Mouse (Mus musculus) adrenal gland, postnatal 4 days (tissue): Measurements from ENCODE around the gene Mfrp. TPM values are rescaled to one million over a fixed set of nuclear protein-coding genes. Genes with fewer than 3 reads are reported as not detected.

Source experiments
- DNase-seq, 2 experiments: peaks; one replicate each; pipeline ENCODE4 v3.0.0; 2021 to 2022; ENCODE audit warnings: low spot score in 2 of 2, mixed read lengths in 2 of 2
- total RNA-seq, 2 experiments: library from RNA; stranded (reverse); gene quantifications; 2 replicates each; pipeline ENCODE4 v1.2.3; 2021

Mfrp gene
- total RNA-seq, 2 experiments from 2014 or later = 0.17 TPM; not detected in 1

- DNase-seq = no peak
Observed at GRCm38 (mm10) chr9:44127351-44127801, 25.8 kb downstream of the Mfrp start.

GRCm38 (mm10) chr9:44129633-44130032, 28.1 kb downstream of the Mfrp start:
- DNase-seq = no peak

DNA sequence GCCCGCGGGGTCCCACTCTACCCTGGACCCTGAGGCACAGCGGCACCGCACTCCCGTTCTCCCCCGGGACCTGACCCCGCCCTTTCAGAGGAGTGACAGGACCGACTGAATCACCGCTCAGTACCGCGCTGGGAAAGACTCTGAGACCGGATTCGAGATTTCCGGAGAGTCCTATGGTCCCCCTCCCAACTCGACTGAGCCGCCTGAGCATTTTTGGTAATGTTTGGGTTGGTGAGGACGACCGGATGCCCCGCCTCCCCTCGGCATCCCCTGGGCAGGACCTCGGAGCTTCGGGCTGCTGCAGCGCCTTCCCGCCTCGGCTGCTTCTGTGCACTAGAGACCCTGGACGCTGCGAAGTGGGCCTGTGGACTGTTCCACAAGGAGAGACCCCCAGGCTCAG, 28.5 kb downstream of the Mfrp start:
- peak in 1 of 2 experiments; percentile 48 for DNase-seq

DNA sequence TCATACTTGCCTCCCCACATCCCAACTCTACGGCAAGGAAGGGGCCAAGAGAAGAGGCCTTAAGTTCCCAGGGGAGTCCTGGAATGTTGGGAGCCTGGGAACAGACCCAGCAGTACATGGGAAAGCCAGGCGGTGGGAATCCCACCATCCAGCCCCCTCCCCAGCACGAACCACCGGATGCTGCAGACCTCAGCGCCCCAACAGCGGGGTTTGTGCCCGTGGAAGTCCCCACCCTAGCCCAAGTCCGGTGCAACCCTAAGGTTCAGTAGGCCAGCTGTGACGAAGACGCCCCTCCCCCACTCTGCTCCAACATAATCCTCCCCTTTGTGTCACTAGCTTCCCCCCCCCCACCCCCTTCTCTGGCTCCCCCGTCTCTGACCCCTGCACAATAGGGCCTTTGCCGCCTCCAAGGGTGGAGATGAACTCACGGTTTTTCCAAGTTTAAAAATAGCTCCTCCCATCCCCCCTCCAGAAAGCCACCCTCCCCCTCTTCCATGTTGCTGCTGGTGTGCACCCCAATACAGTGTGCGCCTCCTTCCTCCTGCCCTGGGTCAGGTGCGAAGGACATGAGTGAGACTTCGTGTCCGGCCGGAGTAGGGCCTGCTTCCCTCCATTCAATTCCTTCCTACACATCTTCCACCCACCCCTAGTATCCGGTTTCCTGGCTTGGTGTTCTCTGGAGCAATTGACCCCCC, 29.2 kb downstream of the Mfrp start:
- no peak for DNase-seq

GRCm38 (mm10) chr9:44131276-44131590, 29.7 kb downstream of the Mfrp start:
- no peak for DNase-seq

DNA sequence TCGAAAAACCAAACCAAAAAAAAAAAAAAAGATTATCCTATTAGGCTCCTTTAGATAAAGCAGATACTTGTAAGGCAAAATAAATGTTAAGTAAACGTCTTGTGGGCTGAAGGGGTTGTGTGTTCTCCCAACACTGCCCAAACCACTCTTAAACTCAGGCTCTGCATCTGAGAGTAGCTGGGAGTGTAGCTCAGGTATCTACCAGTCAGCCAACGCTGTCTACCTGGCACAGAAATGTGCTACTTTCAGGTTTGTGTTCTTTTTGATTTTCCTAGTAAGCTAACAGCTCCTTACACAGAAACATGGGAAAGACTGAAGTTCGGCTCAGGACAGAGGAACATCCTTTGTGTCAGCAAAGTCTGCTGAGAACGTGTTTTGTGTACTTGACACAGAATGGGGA, 30.7 kb downstream of the Mfrp start:
- no peak for DNase-seq

- no peak for DNase-seq
Observed at GRCm38 (mm10) chr9:44133287-44133686, 31.8 kb downstream of the Mfrp start.

DNA sequence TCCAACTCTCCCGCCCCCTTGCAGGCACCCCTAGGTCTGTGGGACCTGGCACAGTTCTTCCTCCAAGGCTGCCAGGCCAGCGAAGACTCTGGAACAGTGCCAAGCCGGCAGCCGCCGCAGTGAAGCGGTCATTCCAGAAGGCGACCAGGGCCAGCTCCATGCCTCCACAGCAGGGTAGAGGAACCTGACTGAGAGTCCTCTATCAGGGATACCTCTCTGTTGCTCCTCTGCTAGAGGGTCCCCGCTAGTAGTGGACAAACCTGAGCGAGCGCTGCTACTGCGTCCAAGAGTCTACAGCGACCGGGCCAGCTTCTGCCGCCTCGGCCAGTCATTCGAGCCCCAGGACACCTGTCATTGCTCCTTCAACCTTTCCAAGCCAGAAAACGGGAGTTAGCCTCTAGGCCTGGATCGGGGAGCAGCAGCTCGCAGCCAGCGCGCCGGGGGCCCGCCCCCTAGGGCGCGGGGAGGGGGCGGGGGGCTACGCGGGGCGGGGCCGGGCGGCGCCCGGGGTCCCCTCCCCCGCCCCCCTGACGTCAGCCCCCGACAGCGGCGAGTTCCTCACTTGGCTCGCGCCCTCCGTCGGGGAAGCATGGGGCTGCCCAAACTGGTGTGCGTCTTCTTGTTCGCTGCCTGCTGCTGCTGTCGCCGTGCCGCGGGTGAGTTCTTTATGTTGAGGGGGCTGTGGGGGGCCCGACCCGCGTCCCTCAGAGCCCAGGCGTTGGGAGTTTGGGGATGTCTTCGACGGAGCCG, 32.7 kb downstream of the Mfrp start, which contains the start of gene Mcam:
Mcam (plus strand) TSS at position 369 of the 750 bp plus-strand sequence.
- DNase-seq = peak in 1 of 2 experiments; percentile 50

GRCm38 (mm10) chr9:44134851-44135730, 33.6 kb downstream of the Mfrp start:
- no peak for DNase-seq

- DNase-seq = no peak
Observed at GRCm38 (mm10) chr9:44135731-44136411, 34.3 kb downstream of the Mfrp start.

GRCm38 (mm10) chr9:44137846-44138245, 36.3 kb downstream of the Mfrp start:
- DNase-seq = no peak

- no peak for DNase-seq
Observed at GRCm38 (mm10) chr9:44141951-44142350, 40.4 kb downstream of the Mfrp start.

DNA sequence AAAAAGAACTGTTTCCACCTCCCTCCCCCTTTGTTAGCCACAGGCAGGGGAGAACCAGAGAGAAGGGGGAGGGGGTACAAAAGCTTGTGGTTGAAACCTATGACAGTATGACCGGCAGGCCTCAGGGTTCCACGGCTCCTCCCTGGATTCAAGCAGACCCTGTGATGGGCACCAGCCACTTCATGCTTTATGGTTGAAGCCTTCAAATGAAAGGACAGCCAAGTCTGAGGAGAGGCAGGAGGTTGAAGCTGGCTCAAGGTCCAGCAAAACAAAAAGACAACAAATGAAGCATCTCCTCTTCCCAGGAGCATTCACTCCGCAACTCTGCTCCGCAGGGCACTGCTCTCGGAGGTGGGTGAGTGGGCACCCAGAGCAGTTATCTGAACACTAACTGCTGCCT, 41.9 kb downstream of the Mfrp start:
- no peak for DNase-seq

DNA sequence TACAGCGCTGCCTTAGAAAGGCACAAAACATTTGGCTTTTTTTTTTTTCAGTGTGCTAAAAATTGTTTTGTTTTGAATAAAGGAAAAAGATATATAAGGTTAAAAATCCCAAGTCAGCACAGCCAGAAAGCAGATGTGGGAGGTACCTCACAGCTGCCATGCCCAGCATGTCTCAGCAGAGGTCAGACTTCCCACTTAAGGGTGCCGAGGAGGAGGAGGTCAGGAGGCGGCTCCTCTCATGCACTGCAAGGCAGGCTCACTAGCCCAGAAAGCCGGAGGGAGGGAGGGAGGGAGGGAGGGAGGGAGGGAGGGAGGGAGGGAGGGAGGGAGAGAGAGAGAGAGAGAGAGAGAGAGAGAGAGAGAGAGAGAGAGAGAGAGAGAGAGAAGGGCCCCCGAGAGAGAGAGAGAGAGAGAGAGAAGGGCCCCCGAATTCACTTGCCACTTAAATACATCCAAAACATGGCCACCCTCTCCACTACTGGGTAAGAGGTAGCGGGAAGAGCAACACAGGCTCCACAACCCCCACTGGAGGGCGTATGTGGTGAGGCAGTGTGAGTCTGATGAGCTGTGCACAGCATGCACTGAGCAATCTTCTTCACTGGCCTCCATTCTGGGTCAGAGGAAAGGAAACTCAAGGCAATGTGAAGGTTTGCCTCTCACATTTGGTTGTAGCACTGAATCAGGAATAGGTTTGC, 42.6 kb downstream of the Mfrp start:
- DNase-seq = no peak

DNA sequence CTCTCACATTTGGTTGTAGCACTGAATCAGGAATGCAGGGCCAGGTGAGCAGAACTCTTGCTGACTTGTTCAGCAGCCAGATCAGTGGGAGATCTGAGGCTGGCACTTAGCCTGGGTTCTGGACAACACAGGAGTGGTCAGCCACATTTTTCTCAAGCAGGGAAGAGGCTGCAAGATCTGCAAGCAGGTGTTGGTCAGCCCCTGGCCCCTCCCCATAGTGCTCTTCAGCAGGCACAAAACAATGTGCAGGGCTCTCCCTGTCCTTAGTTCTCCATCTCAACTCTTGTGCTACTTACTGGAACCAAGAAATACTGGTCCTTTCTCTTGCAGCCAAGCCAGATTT, 43.2 kb downstream of the Mfrp start:
- DNase-seq = no peak

DNA sequence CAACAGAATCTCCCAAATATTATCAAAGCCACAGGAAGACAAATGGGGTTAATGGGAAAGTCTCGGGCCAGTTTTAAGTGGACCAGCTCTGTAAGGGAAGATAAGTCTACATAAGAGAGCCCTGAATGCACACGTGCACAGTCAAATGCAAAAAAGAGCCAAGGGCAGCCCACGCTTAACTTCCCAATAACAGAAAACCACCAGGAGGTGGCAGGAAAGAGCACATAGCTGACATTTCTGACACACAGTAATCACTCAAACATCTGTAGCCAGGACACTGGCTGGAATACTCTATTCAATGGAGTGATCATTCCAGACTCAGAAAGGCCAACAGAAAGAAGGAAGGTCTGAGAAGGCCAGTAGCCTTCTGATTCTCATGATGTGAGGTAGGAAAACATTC, 45.8 kb downstream of the Mfrp start:
- DNase-seq = no peak
